Mouse (Mus musculus) heart, embryonic 16.5 days (tissue): ENCODE data around the gene Imp4. TPM values are rescaled to one million over a fixed set of nuclear protein-coding genes. Genes with fewer than 3 reads are reported as not detected.
A peak's percentile ranks its signal among the peaks of the same experiment; 100 is the strongest.

ENCODE experiments used
- ATAC-seq: fragments of 200-750 bp; cut with Nextera tagmentation; replicated peaks from 2 replicates; pipeline ENCODE4 v1.8.0; 2017; ENCODE audit warnings: moderate number of reproducible peaks; ENCODE audit not compliant: insufficient read depth, low FRiP score; ENCODE audit errors: extremely low read depth
- H3K27ac ChIP-seq: fragments of 300-500 bp; sonication (generic); 2 replicates; pipeline ENCODE4 v1.5.1; 2014; ENCODE audit warnings: mild to moderate bottlenecking, low read length, control low read depth, moderate library complexity
- H3K27me3 ChIP-seq: fragments of 300-500 bp; sonication (generic); 2 replicates; pipeline ENCODE4 v1.6.1; 2014; ENCODE audit warnings: low read length, mixed read lengths; ENCODE audit not compliant: control insufficient read depth, insufficient read depth
- H3K36me3 ChIP-seq: fragments of 300-500 bp; sonication (generic); 2 replicates; pipeline ENCODE4 v1.6.1; 2014; ENCODE audit not compliant: control insufficient read depth, insufficient read depth
- H3K4me1 ChIP-seq: fragments of 300-500 bp; sonication (generic); 2 replicates; pipeline ENCODE4 v1.6.1; 2014; ENCODE audit warnings: low read length, mixed read lengths; ENCODE audit not compliant: control insufficient read depth, insufficient read depth
- H3K4me2 ChIP-seq: fragments of 300-500 bp; sonication (generic); 2 replicates; pipeline ENCODE4 v1.6.1; 2014; ENCODE audit warnings: low read depth, mild to moderate bottlenecking, control low read depth, low read length
- H3K4me3 ChIP-seq: fragments of 300-500 bp; sonication (generic); 2 replicates; pipeline ENCODE4 v1.5.1; 2014; ENCODE audit warnings: mild to moderate bottlenecking, control low read depth, low read length
- H3K9ac ChIP-seq: fragments of 300-500 bp; sonication (generic); 2 replicates; pipeline ENCODE4 v1.6.1; 2014; ENCODE audit warnings: low read length, control low read depth
- H3K9me3 ChIP-seq: fragments of 300-500 bp; sonication (generic); replicated peaks from 2 replicates; pipeline ENCODE4 v1.6.1; 2016; ENCODE audit warnings: low read length; ENCODE audit not compliant: control insufficient read depth
- WGBS: fragments of 180-500 bp; shearing (Covaris S2); extraction: QIAGEN DNeasy Blood & Tissue Kit; methylation state at CpG from one replicate; pipeline ENCODE4 v1.1.7; 2014; 5-methylcytosine and 5-hydroxymethylcytosine counted together
- microRNA-seq: library from miRNA; unstranded; fragments of <30 nt; microRNA quantifications from one replicate; pipeline ENCODE4, GENCODE M21; 2017
- polyA plus RNA-seq: library from polyadenylated mRNA; unstranded; fragments of >200 nt; fragmentation: Nextera tagmentation; extraction: Ambion mirVana; gene quantifications from 2 replicates; pipeline ENCODE4 v1.2.1, GENCODE M21; 2015

The Imp4 gene
- polyA plus RNA-seq, 1 experiment from 2014 or later, result 64.9 TPM

DNA sequence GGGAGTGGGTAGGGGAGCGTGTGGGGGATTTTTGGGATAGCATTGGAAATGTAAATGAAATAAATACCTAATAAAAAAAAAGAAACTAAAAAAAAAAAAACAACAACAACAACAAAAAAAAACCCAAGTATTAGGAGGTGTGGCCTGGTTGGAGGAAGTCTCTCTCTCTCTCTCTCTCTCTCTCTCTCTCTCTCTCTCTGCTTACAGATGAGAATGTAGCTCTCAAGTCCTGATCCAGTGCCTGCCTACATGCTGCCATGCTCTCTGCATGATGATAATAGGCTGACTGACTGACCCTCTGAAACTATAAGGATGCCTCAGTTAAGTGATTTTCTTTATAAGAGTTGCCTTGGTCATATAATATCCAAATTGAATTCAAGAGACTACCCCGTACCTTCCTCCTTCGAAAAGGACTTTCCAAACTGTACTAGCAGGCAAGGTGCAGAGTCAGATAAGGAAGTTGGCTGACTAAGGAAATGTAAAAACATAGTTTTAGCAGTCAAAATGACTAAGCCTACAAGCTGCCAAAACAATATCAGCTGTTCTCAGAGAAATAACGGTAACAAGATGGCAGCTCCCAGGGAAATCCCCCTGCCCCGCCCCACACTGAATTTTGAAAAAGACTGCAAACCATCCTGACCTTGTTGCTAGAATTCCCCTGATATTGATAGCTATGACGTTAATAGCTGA is 50.3 kb downstream of the Imp4 start:
- WGBS, result 79% methylated on average over 6 of the region's 6 CpGs
- no peak for ATAC-seq
- no peak overlapping the region for H3K4me3 ChIP-seq

DNA sequence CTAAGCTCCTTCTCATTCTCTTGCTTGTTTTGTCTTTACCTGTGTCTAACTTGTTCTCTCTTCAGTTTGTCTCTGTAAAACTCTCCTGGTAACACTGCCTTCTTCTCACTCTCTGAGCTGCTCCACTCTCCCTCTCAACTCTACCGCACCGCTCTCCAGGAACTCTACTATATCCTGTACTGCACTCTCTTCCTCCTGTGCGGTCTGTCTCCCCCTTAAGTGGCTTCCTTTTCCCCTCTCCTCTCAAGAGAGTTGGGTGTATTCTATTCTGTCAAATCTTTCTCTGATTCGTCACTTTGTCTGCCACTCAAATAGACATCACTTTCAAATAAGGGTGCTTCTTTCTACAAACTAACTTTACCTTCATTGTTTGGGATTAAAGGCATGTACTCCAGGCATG is 51.8 kb downstream of the Imp4 start:
- Histone ChIP-seq H3K36me3 (no peaks in the 10 kb centered on the region), H3K4me3 (no peak overlapping the region), H3K9me3 (no peaks in the 10 kb centered on the region; the same call in 1 of the 2 replicates), H3K27me3 (no peaks in the 10 kb centered on the region), H3K27ac (no peak overlapping the region), H3K4me1 (no peaks in the 10 kb centered on the region), H3K4me2 (no peak overlapping the region), H3K9ac (no peak overlapping the region)
- WGBS, result 79% methylated on average over 4 of the region's 4 CpGs
- no peak for ATAC-seq

More for the DNA sequence above, 50.3 kb downstream of the Imp4 start:
- no peak overlapping the region for H3K27ac ChIP-seq
- H3K4me2 ChIP-seq, result no peak overlapping the region
- no peak overlapping the region for H3K9ac ChIP-seq
- no peaks in the 10 kb centered on the region; the same call in 1 of the 2 replicates for H3K4me1 ChIP-seq
- no peaks in the 10 kb centered on the region; the same call in 1 of the 2 replicates for H3K9me3 ChIP-seq
- no peaks in the 10 kb centered on the region for H3K36me3 ChIP-seq
- H3K27me3 ChIP-seq, result no peaks in the 10 kb centered on the region

Small RNA genes within 50 kb of the gene (microRNA-seq; reads per million reads assigned to microRNA genes)
- 2.0 reads per million, percentile 4 among the genes with 10 or more reads in this experiment for gene Mir5103

Other genes starting within 250 kb of the Imp4 start
- gene Ccdc115, start 179 bp upstream of the Imp4 start, polyA plus RNA-seq, result 45.3 and 47.0 TPM in 2 replicates
- 18.1 and 25.8 TPM in 2 replicates for gene Ptpn18, start 19.9 kb downstream of the Imp4 start, polyA plus RNA-seq
- not detected in 2 replicates for gene Prss39, start 58.6 kb downstream of the Imp4 start, polyA plus RNA-seq
- not detected in 2 replicates for gene Cfc1, start 95.8 kb downstream of the Imp4 start, polyA plus RNA-seq
- not detected in 2 replicates for gene Prss40, start 121.1 kb downstream of the Imp4 start, polyA plus RNA-seq
- gene Amer3, start 139.8 kb downstream of the Imp4 start, polyA plus RNA-seq, result 0.04 and 0.07 TPM in 2 replicates